Mouse (Mus musculus): ENCODE data around the gene AA986860. TPM values are rescaled to one million over a fixed set of nuclear protein-coding genes. Genes with fewer than 3 reads are reported as not detected.
A peak's percentile ranks its signal among the peaks of the same experiment; 100 is the strongest.

Gene AA986860
- polyA plus RNA-seq, 2 experiments from 2014 or later = 0.25 to 0.34 TPM

DNA sequence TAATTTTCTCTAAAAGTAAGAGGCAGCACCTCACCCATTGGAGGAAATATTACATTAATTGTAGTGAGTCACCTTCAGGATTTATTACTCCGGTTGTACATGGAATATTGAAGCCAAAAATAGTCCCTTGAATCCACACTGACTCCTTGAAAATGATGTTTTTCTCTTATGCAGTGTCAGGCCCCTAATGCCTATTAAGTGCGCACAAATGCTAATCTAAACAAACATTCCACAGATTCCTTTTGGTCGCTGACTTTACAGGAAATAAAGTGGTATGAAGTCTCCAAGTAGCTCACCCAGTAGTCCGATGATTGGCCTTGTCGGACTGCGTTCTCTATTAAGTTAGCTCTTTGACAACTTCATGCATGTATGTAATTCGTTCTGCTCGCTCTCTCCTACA lies 3.1 kb downstream of the AA986860 start:
- no peak for ATAC-seq

DNA sequence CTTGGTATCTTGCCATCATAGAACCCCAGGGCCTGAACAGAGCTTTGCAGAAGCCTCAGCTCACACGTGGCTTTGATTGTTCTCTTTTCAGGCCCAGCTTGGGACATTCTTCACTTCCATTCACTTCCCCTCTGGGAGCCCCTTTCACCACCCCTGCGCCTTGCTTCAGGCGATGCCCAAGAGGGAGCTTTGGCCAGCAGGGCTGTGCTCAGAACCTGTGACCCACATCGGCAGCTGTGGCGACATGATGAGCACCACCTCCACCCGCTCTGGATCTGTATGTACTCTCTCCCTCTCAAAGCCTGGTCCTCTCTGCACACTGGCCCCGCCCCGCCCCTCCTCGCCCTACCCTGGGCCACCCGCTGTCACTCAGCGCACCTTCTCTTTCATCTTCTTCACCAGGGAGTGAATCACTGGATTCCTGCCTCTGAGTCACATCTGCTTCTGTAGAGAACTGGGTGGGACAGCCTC lies 5.7 kb downstream of the AA986860 start:
- ATAC-seq = no peak

DNA sequence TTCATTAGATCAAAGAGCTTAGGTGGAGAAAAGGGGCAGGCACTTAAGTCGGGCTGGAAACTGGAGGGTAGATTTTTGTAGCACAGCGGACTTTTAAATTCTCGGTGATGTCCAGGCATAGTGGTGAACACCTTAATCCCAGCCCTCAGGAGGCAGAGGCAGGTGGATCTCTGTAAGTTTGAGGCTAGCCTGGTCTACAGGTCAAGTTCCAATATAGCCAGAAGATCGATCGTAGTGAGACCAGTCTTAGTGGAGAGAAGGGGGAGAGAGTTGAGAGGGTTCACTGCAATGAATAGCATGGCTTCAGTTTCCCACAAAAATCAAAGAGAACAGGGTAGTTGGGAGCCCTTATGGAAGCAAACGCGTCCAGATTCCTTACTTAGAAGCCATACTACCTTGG lies 6.1 kb downstream of the AA986860 start:
- no peak for ATAC-seq

DNA sequence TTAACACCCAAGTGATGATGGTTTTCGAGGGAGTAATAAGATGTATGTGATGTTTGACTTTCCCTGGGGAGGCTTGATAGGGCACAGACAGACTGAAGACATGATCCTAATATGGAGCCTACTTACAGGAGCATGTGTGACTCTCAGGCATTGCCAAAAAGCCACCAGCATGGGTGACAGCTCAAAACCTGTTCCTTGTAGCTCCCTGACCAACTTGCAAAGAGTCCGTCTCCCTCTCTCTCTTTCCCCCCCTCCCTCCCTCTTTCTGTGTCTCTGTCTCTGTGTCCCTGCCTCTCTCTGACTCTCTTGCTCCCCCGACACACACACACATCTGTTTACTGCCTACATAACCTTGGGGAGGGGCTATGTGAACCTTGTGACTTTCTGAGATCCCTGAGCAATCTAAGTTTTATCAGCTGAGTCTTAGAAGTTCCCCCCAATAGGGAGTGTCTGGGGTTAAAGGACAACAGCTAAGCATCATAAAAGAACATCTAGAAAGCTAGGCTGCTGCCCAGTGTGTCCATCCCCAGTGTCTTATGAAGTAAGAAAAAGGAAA lies 6.9 kb downstream of the AA986860 start:
- no peak for ATAC-seq

DNA sequence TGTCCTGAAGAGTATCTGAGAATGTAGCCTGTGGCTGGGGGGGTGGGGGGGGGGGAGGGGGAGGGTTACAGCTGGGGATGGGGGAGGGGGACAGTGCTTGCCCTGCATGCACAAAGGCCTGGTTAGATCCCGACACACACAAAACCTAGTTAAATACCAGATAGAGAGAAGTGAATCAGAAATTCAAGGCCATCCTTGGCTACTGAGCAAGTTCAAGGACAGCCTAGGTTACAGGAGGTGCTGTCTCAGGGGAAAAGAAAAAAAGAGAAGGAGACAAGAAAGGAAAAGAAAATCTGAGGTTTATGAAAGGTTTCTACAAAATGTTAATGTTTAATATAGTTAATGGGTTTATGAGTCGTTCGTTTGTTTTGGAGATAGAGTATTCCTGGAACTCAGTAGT lies 7.9 kb downstream of the AA986860 start:
- no peak for ATAC-seq

DNA sequence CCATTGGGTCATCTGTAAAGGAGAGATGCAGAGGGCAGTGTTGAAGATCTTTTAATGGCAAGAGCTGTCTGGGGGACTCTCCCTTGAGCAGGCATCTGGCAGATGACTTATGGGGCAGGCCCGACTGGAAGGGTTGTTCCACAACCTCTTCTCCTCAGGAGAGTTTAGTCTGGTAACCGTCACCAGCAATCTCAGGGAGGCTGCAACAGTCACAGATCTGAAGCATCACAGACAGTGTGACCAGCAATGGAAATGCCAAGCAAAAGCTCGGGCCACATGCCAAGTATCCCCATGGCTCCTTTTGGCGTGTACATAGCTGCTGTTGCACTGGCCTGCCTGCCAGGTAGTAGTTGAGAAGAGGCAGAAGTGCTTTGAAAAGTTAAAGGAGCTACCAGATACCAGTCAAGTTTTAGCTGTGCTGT lies 8.5 kb downstream of the AA986860 start:
- no peak for ATAC-seq

DNA sequence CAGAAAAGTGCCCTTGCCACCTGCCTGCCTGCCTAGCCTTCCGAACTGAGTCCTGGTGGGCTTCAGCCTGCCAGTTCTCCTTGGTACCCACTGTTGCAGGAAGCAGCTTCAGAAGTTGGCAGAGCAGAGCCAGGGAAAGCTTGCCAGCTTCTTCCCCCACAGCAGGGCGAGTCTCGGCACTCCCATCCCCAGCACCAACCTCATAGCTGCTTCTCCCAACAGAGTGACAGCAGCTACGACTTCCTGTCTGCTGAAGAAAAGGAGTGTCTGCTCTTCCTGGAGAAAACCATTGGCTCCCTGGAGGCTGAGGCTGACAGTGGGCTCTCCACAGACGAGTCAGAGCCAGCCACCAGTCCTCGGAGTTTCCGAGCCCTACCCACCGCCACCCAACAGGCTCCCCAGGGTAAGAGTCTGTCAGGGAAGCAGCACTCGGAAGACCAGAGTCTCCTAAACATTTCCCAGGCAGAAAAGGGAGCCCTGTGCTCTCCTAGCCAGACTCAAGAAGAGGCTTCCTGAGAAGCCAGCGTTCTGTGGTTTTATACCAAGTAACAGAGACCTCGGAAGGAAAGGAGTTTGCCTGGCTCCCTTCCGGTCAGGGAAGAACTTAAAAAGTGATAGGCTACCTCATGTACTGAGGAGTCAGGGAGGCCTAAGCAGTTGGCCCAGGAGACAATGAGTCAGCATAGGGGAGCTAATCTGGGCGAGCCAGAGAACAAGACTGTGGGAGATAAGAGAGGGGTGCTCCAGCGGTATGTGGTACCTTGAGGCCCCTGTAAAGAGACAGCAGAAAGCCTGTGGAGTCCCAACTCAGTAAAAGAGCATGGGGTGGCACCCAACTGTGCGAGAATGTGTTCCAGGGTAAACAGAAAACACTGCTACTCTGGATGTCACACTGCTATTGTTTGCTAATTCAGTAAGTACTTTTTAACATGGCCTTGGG lies 9.3 kb downstream of the AA986860 start:
- ATAC-seq = no peak

DNA sequence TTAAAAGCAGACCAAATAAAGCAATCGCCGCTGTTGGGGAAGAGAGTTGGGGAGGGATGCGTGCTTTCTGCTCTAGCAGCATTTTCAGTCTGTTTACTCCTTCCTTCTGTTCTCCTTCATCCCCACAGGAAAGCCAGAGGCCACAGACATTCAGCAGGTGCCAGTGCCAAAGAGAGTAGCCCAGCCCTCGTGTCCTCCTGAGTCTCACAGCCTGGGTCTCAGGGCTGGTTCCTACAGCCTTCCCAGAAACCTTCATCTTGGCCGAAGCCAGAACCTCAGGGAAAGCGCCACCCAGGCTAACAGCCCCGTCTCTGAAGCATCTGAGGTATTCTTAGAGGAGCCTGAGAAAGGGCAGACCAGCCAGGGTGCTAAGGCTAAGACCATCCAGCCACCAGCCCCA lies 10.4 kb downstream of the AA986860 start:
- ATAC-seq = no peak

DNA sequence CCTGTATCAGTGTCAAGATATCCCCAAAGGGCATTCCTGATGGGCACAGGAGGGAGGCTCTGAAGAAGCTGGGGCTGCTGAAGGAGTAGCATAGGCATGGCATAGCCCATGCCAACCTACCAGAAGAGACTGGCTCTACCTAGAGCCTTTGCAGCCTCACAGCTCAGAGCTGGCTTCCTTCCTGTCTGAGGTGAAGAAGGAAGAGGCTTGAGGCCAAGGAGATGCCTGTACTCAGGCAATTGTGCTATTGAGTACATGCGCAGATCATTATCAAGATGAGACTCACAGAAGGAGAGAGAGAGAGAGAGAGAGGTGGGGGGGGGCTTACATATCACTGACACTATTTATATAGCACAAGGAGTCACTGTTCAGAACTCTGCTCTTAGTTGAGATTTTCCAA lies 12.0 kb downstream of the AA986860 start:
- peak; percentile 43 for ATAC-seq

DNA sequence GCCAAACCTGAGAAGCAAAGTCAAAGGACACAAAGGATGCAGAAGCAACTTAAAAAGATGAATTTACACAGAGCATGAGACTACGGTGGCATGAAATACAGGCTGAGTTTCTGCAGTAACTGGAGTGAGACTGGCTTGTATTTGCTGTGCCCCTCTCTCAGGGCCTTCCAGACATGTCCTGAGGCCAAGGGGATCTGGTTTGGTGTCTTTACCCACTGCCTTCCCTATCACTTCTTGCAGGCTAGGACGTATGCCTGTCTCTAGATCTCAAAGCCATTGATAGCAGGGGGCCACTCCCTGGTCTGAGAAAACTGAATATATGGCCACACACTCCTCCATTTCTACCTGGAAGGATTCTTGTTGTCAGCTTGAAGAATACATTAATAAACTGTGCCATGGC lies 12.4 kb downstream of the AA986860 start:
- no peak for ATAC-seq

DNA sequence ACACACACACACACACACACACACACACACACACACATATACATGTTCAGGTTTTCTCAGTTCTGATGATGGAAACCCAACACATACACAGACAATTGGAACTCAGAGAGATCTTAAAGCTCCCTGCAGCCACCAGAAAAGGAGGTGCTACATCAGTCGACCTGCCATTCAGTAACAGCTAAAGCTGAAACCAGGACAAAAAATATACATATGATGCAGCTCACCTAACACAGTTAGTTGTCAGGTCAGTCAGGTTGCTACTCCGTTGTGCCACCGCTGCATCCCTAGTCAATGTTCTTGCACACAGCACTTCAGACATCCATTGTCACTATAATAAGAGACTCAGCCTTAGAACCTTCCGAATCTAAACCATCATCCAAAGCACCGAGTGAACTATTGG lies 13.2 kb downstream of the AA986860 start:
- no peak for ATAC-seq

DNA sequence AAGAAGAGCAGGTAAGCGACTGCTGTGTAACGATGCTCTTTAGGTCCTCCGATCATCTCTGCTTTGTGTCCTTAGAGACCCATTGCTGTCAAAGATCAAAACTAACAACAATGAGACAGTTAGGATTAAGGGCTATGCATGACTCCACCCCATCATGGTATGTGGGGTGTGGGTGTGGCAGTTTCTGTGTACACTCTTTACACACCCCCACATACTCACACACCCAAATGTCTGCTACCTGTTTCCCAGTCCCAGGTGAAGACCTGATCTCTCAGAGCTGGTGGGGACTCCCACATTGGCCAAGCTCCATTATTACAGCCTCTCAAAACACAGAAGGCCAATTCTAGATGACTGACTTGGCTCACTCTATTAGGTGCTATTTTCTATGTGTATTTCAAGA lies 13.8 kb downstream of the AA986860 start:
- ATAC-seq = no peak

DNA sequence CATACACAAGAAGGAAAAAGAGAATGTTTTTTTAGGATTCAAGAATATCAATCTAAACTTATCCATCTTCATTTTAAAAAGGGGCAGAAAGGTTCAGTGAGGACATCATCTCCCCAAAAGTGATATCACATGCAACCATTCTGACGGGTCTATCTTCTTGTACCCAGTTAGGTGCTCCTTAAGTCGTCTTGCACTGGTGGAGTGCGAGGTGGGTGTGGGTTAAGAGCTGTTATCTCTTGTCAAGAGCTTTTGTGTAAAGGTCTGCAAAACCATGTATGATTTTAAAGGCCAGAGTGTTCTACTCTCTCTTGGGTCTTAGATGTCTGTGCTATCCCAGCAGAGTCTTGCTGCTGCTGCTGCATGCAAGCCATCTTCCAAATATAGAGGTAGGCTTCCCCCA lies 15.0 kb downstream of the AA986860 start:
- no peak for ATAC-seq

DNA sequence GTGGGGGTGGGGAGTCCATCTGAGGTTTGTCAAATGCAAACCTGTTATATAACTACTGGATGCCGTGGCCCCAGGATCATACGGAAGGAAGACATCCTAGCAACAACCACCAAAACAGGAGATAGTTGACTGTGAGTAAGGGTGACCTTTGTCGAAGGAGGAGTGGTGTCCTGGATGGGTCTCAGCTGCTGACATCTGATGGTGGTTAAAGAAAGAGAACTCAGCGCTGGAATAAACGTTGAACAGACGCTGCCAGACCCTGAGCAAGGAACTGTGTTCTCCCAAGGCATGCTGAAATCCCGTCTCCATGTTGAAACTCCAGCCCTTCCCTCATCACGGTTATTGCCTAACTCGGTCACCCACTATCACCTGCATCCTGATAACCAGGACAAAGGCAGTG lies 27.9 kb downstream of the AA986860 start:
- no peak for ATAC-seq

DNA sequence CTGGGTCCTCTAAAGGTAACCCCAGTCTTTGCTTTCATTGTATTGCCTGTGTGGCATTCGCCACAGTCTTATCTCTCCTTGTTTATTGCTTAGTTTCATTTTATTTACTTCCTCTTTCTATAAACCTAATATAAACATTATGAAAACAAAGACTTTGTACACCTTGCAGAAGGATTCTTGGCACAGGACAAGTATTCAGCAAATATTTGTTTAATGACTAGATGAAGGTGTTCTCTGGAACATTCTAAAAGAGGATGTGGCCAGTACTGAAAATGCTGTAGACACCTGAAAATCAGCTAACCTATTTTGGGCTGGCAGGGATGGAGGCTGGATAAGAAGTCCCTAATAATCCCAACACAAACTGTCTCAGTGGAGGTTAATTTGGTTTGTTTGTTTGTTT lies 29.8 kb downstream of the AA986860 start:
- no peak for ATAC-seq

DNA sequence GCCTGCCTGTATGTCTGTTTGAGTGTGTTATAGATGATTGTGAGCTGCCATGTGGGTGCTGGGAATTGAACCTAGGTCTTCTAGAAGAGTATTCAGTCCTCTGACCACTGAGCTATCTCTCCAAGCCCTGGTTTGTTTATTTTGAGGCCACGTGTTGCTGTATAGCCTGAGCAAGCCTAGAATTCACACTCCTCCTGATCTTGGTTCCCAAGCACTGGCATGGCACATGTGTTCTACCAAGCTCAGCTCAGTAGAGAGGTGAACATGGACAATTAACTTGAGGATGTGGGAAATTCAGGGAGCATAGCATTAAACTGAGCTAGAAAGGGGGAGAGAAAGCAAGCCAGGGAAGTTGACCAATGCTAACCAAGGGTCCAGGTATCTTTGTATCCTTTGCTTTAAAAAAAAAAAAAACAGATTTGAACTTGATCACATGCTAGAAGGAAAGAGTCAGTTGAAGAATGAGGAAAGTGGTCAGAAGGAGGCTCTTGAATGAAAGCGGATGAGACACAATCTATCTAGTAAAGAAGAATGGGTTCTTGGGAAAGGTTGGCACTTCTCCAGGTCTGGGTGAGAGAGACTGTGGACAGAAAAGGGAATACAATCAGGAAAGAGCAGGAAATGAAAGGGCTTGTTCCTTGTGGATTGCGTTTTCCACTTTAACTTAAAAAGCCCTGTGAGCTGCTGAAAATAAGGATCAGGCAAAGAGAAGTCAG lies 30.4 kb downstream of the AA986860 start:
- no peak for ATAC-seq

DNA sequence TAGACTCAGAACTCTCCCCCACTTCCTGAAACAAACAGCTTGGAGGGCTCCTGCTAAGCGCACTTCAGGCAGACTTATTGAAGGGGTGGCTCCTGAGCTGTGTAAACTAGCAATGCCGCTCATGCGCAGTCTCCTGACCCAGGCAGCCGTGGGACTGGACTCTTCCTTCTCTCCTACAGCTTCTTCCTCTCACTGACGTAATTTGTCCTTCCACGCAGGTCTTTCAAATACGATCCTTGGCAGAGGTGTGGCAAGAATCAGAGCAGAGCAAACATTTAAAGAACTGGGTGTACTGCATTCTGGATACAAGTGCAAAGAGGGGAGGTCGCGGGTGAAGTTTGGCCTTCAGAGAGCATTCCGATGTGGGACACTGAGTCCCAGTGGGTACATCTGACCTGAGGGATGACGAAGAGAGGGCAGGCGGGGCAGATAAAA lies 32.3 kb downstream of the AA986860 start:
- ATAC-seq = no peak

DNA sequence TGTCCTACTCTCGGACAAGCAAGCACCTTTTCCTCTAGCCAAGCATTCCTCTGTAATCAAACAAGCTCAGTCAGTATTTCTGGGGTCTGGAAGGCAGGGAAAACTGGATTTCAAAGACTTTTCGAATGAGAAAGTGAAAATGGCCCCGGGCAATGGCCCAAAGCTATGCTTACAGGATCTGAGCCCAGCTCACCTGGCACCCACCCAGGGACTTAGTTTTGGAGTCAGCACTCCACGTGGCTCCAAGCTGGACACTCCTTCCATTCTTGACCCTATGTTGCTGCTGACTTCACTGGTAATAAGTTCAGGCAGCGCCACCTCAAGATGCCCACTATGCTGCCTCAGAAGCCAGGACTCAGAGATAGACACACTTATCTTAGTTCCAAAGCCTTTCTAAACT lies 35.3 kb downstream of the AA986860 start:
- ATAC-seq = no peak

DNA sequence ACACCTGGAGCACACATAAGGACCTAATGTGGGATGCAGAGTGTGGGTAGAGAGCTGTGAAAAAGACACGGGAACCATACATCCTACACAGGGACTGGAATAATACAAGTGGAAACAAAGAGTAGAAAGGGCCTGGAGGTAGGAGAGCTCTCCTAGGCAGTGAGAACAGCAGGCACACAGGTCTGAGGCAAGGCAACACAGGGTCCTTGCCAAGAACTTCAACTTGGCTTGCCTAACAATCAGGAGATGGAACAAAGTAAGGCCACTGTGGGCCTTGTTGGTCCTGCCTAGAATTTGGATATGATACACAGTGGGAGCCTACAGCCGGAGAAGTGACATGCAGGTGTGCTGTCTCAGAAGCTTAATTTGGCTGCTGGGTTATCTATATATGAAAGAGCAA lies 38.1 kb downstream of the AA986860 start:
- no peak for ATAC-seq

DNA sequence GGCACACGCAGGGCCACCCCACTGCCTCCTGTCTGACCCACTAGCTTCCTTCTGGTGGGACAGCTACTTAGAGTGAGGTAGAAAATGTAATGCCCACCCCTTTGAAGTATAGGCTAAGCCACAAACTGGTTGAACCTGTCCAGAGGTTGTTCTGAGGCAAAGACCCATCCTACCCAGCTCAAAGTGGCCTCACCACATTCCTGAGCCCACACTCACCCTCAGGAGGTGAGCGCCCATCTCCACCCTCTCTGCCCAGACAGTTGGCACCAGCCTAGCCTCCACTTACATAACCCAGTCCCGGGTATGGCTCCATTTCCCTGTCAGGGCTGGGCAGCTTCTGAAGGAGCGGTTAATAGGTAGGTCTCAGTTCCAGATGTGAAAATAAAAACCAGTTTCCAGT lies 38.7 kb downstream of the AA986860 start:
- no peak for ATAC-seq

DNA sequence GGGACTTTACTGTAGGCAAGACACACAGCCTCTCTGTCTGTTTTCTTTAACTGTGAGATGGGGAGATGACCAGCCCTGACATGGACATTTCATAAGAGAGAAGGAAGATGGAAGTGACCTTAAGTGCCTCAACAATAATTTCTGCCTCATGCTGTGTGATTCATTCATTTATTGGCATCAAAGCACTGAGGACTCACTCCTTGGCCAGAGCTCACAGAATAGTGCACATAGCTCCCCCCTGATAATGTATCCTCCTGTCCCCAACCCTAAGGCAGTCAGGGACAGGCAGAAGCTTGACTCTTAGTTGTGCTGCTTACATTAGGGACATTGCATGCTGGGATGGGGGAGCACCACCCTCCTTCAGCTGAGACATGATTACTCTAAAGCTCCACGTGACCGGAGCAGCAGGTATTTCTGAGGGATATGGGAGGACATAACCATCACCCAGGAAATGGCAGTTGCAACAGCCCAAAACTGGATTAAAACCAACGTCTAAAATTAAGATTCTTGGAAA lies 39.3 kb downstream of the AA986860 start:
- no peak for ATAC-seq

DNA sequence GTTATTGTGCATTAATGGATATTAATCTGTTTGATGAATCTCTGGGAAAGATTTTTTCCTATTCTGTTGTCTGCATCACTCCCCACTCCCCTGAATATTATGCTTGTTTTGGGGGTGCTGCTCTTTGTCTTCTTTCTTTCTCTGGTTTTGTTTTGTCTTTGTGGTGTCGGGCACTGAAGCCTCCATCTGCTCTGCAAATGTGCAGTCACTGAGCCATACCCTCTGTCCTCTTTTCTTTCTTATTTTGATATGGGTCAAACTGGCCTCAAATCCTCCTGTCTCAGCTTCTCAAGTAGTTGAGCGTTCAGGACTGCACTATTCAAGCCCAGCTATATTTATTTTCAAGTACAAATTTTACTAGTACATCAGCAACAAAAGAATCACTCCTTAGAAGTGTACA lies 43.5 kb downstream of the AA986860 start:
- no peak for ATAC-seq

DNA sequence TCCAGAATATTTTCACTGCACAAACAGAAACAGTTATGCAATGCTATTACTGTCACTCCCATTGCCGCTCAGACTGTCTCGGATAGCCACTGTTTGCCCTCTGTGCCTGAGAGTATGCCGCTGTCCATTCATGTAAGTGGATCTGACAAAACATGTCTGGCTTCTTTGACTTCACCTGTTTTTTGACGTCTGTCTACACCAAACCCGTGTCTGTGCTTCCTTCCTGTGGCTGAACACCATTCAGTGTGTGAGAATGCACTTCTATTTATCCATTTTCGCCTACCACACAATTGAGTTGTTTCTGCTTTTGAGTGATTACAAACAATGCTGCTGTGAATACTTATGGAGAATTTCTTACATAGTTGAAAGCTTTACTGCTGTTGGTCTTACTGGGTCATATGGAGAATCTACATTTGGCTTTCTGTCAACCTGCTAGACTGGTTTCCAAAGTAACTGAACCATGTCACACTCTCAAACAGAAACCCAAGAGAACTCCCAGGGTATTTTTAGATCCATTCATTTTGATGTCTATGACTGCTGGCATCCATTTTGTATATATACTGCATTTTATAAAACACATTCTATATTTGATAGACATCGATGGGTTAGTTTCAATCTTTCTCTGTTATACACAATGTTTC lies 44.0 kb downstream of the AA986860 start:
- ATAC-seq = no peak

Measured in activated CD4-positive, CD25-positive, alpha-beta regulatory T cell, adult 4 months (primary cell).